Mouse (Mus musculus): Measurements from ENCODE around the gene Rce1. TPM values are rescaled to one million over a fixed set of nuclear protein-coding genes. Genes with fewer than 3 reads are reported as not detected.

Gene Rce1
- total RNA-seq, 2 experiments from 2014 or later = 36.2 to 38.3 TPM

Small RNA genes lying within 50 kb of the gene (microRNA-seq; reads per million reads assigned to microRNA genes)
- gene Mir6986 = 1.5 reads per million

Other genes starting within 250 kb of the Rce1 start
- gene Kdm2a, start 227.4 kb downstream of the Rce1 start, total RNA-seq (2021) = 100 to 1,000 TPM in 1 of 2 experiments, 10 to 100 TPM in 1; 86.7 to 107 TPM
- 10 to 100 TPM; 25.8 to 26.8 TPM for gene Rhod, start 186.2 kb downstream of the Rce1 start, total RNA-seq (2021)
- 10 to 100 TPM; 66.1 to 69.9 TPM for gene Syt12, start 148.2 kb downstream of the Rce1 start, total RNA-seq (2021)
- 10 to 100 TPM; 25.2 to 36.9 TPM for gene 2010003K11Rik, start 127.1 kb downstream of the Rce1 start, total RNA-seq (2021)
- gene Pcx, start 115.2 kb downstream of the Rce1 start, total RNA-seq (2021) = 100 to 1,000 TPM; 683 to 762 TPM
- 1 to 10 TPM; 5.5 to 6.9 TPM for gene Lrfn4, start 10.0 kb downstream of the Rce1 start, total RNA-seq (2021)
- under 1 TPM in 1 of 2 experiments, not detected in 1; 0.13 TPM for gene Gm960, start 73.0 kb upstream of the Rce1 start, total RNA-seq (2021)
- under 1 TPM; 0.49 to 0.53 TPM for gene Sptbn2, start 85.5 kb upstream of the Rce1 start, total RNA-seq (2021)
- 10 to 100 TPM; 16.4 to 17.1 TPM for gene Rbm4b, start 130.9 kb upstream of the Rce1 start, total RNA-seq (2021)
- 10 to 100 TPM; 57.6 to 68.1 TPM for gene Rbm4, start 168.3 kb upstream of the Rce1 start, total RNA-seq (2021)
- 10 to 100 TPM; 24.5 to 25.1 TPM for gene Gm21992, start 186.0 kb upstream of the Rce1 start, total RNA-seq (2021)
- 10 to 100 TPM; 48.7 to 60.3 TPM for gene Rbm14, start 186.0 kb upstream of the Rce1 start, total RNA-seq (2021)
- gene Ccs, start 213.7 kb upstream of the Rce1 start, total RNA-seq (2021) = 100 to 1,000 TPM; 112 to 121 TPM
- gene Ccdc87, start 213.7 kb upstream of the Rce1 start, total RNA-seq (2021) = under 1 TPM in 1 of 2 experiments, not detected in 1; 0.20 TPM
- gene Ctsf, start 229.5 kb upstream of the Rce1 start, total RNA-seq (2021) = 100 to 1,000 TPM; 332 to 462 TPM

Data from adrenal gland, postnatal 36 days (tissue).